Mouse (Mus musculus): ENCODE results near the gene Msantd2. TPM values are rescaled to one million over a fixed set of nuclear protein-coding genes. Genes with fewer than 3 reads are reported as not detected.

Gene Msantd2
- 10.9 and 13.7 TPM in 2 replicates for polyA plus RNA-seq (2012; ENCODE audit: low replicate concordance)

GRCm38 (mm10) chr9:37488611-37489396 is at the start of gene Msantd2:
Msantd2 (plus strand) TSS chr9:37489319.

GRCm38 (mm10) chr9:37527396-37528224 is 38.5 kb downstream of the Msantd2 start, which contains the start of gene Esam:
Esam (plus strand) TSS chr9:37528078.

DNA sequence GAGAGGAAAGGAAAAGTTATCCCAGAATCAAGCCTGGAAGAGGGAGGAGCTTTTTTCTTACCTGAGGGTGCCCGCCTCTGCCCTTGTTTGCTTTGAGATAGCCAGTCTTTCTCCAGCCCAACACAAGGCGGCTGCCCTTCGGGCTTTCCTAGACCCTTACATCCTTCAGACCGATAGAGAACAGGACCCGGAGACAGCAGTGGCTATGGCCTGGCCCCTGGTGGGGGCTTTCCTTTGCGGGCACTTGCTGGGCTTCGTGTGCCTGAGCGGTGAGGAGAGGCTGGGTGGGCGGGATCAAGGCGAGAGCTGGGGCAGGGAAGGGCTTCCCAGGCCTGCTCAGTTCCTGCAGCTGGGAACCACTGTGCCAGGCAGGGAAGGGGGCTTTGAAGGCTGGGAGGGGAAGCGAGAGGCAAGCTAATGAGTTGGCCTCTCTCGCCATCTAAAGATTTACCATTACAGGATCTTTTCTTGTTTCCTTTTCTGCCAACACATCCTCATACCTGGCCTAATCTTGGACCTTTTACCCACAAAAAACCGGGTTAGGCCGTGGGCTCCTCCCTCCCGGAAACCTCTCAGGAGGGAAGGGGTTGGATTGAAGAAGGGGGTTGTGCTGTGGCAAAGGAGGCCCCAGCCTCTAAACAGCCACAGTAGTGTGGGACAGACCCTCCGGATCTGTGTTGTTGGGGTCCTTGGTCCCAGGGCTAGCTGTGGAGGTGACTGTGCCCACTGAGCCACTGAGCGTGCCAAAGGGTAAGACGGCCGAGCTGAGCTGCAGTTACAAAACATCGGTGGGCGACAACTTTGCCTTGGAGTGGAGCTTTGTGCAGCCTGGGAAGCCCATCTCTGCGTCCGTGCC is 50.3 kb downstream of the Msantd2 start, which contains the start of gene Vsig2:
Gene Vsig2 (plus strand): TSS at position 86 of the 856 bp plus-strand sequence.

DNA sequence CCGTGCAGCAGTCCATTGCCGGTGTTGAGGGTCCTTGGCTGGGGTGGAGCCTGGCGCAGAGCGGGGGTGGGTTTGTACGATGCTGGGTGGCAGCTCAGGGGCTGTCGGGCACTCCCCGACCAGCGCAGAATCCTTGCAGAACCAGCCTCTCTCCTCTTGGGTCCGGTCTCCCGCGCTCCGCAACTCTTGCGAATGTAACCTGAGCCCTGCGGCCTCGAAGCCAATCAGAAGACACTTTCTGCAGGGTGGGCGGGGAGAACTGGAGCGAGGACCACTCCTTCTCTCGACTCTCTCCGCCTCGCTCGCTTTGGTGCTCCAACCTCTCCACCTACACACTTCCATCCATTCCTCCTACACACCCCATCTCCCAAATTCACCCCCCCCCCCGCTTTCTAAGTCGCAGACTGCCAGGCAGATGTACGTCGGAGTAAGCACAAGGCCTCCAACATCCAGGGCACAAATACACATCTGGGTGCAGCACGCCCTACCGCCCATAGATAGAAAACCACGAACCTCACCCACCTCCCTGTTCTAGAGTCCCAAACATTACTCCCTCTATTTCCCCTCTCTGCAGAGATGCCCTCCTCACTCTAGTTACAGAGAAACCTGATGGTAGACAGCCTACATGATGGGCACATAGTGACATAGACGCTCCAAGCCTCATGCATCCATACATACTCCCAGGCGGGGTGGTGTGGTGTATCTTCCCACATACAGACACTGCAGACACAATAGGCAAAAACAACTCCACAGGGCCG is 63.6 kb downstream of the Msantd2 start, which contains the start of gene Nrgn:
Gene Nrgn (minus strand): TSS at position 369 of the 758 bp plus-strand sequence.

DNA sequence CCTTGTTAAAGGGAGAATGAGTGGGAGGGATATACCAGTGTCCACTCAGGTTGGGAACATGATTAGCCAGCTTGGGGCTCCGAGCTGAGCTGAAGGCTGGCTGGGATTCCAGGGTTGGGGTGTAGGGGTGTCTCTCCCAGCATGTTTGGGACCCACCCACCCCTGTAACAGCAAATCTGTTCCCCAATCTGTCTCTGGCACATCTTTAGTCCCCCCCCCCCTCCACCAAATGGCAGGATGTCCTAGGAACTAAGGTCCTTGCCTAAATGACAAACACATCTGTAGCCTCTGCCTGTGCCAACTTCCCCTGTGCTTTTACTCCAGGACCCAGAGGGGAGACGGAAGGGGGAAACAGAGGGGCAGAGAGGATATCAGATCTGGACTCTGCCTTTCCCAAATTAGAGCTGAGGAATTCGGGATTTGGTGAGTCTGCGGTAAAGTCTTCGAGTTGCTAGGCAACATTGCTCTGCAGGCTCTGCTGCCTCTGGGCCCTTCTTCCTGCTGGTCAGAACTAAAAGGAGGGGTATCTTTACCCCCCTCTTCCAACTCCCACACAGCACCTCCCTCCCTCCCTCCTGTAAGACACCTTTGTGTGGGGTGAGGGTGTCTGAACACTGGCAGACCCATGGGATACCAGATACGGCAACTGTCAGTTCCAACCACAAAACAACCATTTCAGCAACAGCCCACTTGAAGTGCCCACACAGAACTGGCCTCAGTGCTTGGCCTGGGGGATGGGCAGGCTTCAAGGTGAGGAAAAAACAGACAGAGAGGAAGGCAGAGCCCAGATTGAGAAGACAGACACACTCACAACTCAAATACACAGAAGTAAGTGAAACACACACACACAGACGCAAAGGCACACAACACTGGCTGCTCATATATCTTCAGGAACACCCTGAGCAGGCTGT is 66.0 kb downstream of the Msantd2 start, which contains the start of gene Siae:
Gene Siae (plus strand): TSS at position 861 of the 911 bp plus-strand sequence.

Other genes starting within 250 kb of the Msantd2 start
- 0.54 and 1.0 TPM in 2 replicates for gene Slc37a2, start 233.6 kb upstream of the Msantd2 start, polyA plus RNA-seq (2012; ENCODE audit: low replicate concordance)
- 30.5 and 34.8 TPM in 2 replicates for gene Ccdc15, start 140.9 kb upstream of the Msantd2 start, polyA plus RNA-seq (2012; ENCODE audit: low replicate concordance)
- 0.05 TPM in 1 of 2 replicates, not detected in the other for gene Hepacam, start 122.0 kb upstream of the Msantd2 start, polyA plus RNA-seq (2012; ENCODE audit: low replicate concordance)
- 1.2 and 4.0 TPM in 2 replicates for gene Robo4, start 87.4 kb upstream of the Msantd2 start, polyA plus RNA-seq (2012; ENCODE audit: low replicate concordance)
- 0.65 and 1.5 TPM in 2 replicates for gene Robo3, start 56.1 kb upstream of the Msantd2 start, polyA plus RNA-seq (2012; ENCODE audit: low replicate concordance)
- 0.55 and 3.4 TPM in 2 replicates for gene Esam, start 38.8 kb downstream of the Msantd2 start, polyA plus RNA-seq (2012; ENCODE audit: low replicate concordance)
- not detected in 2 replicates for gene Vsig2, start 49.9 kb downstream of the Msantd2 start, polyA plus RNA-seq (2012; ENCODE audit: low replicate concordance)
- 101 and 127 TPM in 2 replicates for gene Nrgn, start 63.6 kb downstream of the Msantd2 start, polyA plus RNA-seq (2012; ENCODE audit: low replicate concordance)
- 0.34 and 0.44 TPM in 2 replicates for gene Siae, start 66.4 kb downstream of the Msantd2 start, polyA plus RNA-seq (2012; ENCODE audit: low replicate concordance)
- gene Spa17, start 124.4 kb downstream of the Msantd2 start, polyA plus RNA-seq (2012; ENCODE audit: low replicate concordance) = not detected in 2 replicates
- gene Tbrg1, start 168.0 kb downstream of the Msantd2 start, polyA plus RNA-seq (2012; ENCODE audit: low replicate concordance) = 20.1 and 35.3 TPM in 2 replicates
- gene Panx3, start 179.9 kb downstream of the Msantd2 start, polyA plus RNA-seq (2012; ENCODE audit: low replicate concordance) = not detected in 2 replicates
- not detected in 2 replicates for gene Olfr160, start 226.9 kb downstream of the Msantd2 start, polyA plus RNA-seq (2012; ENCODE audit: low replicate concordance)

Data from leukemia stem cell, adult 10-12 weeks (primary cell).